Mouse (Mus musculus) heart, adult 2 months (tissue): ENCODE data around the gene Smdt1. TPM values are rescaled to one million over a fixed set of nuclear protein-coding genes. Genes with fewer than 3 reads are reported as not detected.
"Not testable (repeated sequence)": the region's sequence is repeated elsewhere in the genome, so short reads cannot be mapped to it uniquely, and the experiment has no call there.

ENCODE experiments used
- DNase-seq, 2 experiments: peaks; one replicate each; pipeline ENCODE4 v3.0.0; 2021
- H3K27ac ChIP-seq: fragments of 200-600 bp; 2 replicates; pipeline ENCODE4 v1.8.1; 2022
- H3K27me3 ChIP-seq: fragments of 200-500 bp; 2 replicates; pipeline ENCODE4 v1.6.1; 2012; ENCODE audit warnings: mild to moderate bottlenecking, low read length, inconsistent platforms, mixed read lengths; ENCODE audit not compliant: control insufficient read depth, insufficient read depth
- H3K36me3 ChIP-seq: fragments of 200-500 bp; 2 replicates; pipeline ENCODE4 v1.6.1; 2012; ENCODE audit warnings: low read length, inconsistent platforms; ENCODE audit not compliant: control insufficient read depth, insufficient read depth
- H3K4me1 ChIP-seq: fragments of 200-500 bp; 2 replicates; pipeline ENCODE4 v1.6.1; 2011; ENCODE audit warnings: low read length; ENCODE audit not compliant: control insufficient read depth, insufficient read depth
- H3K4me3 ChIP-seq: fragments of 200-600 bp; 2 replicates; pipeline ENCODE4 v1.8.1; 2022
- H3K79me2 ChIP-seq: fragments of 200-500 bp; replicated peaks from 2 replicates; pipeline ENCODE4 v1.6.1; 2012; ENCODE audit warnings: mild to moderate bottlenecking, inconsistent platforms, low read length, moderate library complexity, mixed read lengths; ENCODE audit not compliant: control insufficient read depth, insufficient read depth
- H3K9ac ChIP-seq: fragments of 200-500 bp; 2 replicates; pipeline ENCODE4 v1.6.1; 2012; ENCODE audit warnings: low read depth, mild to moderate bottlenecking, control low read depth, inconsistent platforms, low read length, mixed read lengths
- CTCF ChIP-seq: fragments of 200-600 bp; IDR thresholded peaks from 2 replicates; pipeline ENCODE4 v1.8.1; 2022; ENCODE audit warnings: antibody characterized with exemption, mild to moderate bottlenecking, moderate library complexity
- EP300 ChIP-seq: fragments of 200-500 bp; IDR thresholded peaks from 2 replicates; pipeline ENCODE4 v1.6.1; 2011; ENCODE audit warnings: low read depth, low read length, control low read depth; ENCODE audit not compliant: insufficient read depth
- POLR2A ChIP-seq: fragments of 200-500 bp; IDR thresholded peaks from 2 replicates; pipeline ENCODE4 v1.6.1; 2011; ENCODE audit warnings: mild to moderate bottlenecking, low read depth, low read length, control low read depth; ENCODE audit not compliant: insufficient read depth
- WGBS: fragments of 180-500 bp; shearing (Covaris S2); methylation state at CpG from one replicate; pipeline ENCODE4 v1.1.7; 2018; 5-methylcytosine and 5-hydroxymethylcytosine counted together
- intact Hi-C: fragments of 180-260 bp; cut with DNase I; formaldehyde crosslinking; loops from one replicate; pipeline ENCODE4 v1.15.1; 2025
- microRNA-seq, 2 experiments: library from miRNA; unstranded; fragments of <30 nt; microRNA quantifications; one replicate each; pipeline ENCODE4 v1.2.0; 2021
- polyA plus RNA-seq: library from polyadenylated mRNA; depleted of rRNA; stranded (reverse); fragments of >200 nt; gene quantifications from 2 replicates; pipeline ENCODE4 v1.2.3, GENCODE M21; 2012; rRNA removed
- total RNA-seq, 2 experiments: library from RNA; stranded (reverse); gene quantifications; 2 replicates each; pipeline ENCODE4 v1.2.3; 2021

The Smdt1 gene
- total and polyA plus RNA-seq, 3 experiments: 183 to 248 (median 202) TPM

- DNase-seq: no peak
- TF ChIP-seq CTCF (peak; percentile 26; the same call in 1 of the 2 replicates), POLR2A (no peak), EP300 (no peak)
- no peaks in the 10 kb centered on the region for H3K27me3 ChIP-seq
- peak overlapping the region; percentile 26 for H3K9ac ChIP-seq
- H3K36me3 ChIP-seq: no peaks in the 10 kb centered on the region; the same call in none of the 2 replicates
- 20% methylated on average over 7 of the region's 7 CpGs for WGBS
- peak overlapping the region; percentile 86 for H3K27ac ChIP-seq
- H3K4me1 ChIP-seq: peaks cover 19% of the 10 kb centered on the region
- no peaks in the 10 kb centered on the region for H3K79me2 ChIP-seq
- intact Hi-C loops: loop anchor here (1.0 kb wide), 1 partner anchor 37 kb away; no protein-coding TSS in a partner anchor
- H3K4me3 ChIP-seq: peak overlapping the region; percentile 46
These were observed 41.9 kb downstream of the Smdt1 start for GRCm38 (mm10) chr15:82380714-82381062.

- H3K27me3 ChIP-seq: no peaks in the 10 kb centered on the region
- no peak for TF ChIP-seq EP300
- no peak for TF ChIP-seq POLR2A
- no peak for TF ChIP-seq CTCF
- H3K4me3 ChIP-seq: no peak overlapping the region
- no peak for DNase-seq
- WGBS: 91% methylated on average over 2 of the region's 2 CpGs
- H3K9ac ChIP-seq: no peak overlapping the region
- no peak overlapping the region for H3K27ac ChIP-seq
- intact Hi-C loops: no loop called here
- H3K4me1 ChIP-seq: peaks cover 10% of the 10 kb centered on the region
- H3K79me2 ChIP-seq: no peaks in the 10 kb centered on the region
- no peaks in the 10 kb centered on the region for H3K36me3 ChIP-seq
These were observed 43.7 kb downstream of the Smdt1 start for GRCm38 (mm10) chr15:82382441-82382840.

- Histone ChIP-seq H3K79me2 (no peaks in the 10 kb centered on the region), H3K27ac (no peak overlapping the region), H3K9ac (no peak overlapping the region), H3K36me3 (no peaks in the 10 kb centered on the region), H3K27me3 (no peaks in the 10 kb centered on the region), H3K4me1 (peaks cover 3% of the 10 kb centered on the region; the same call in 1 of the 2 replicates), H3K4me3 (no peak overlapping the region)
- TF ChIP-seq EP300: no peak
- intact Hi-C loops: loop anchor here (5.0 kb wide), 1 partner anchor 408 kb away; no protein-coding TSS in a partner anchor
- DNase-seq: no peak
- WGBS: 98% methylated on average over 2 of the region's 2 CpGs
These were observed 47.0 kb downstream of the Smdt1 start for GRCm38 (mm10) chr15:82385729-82386128.

GRCm38 (mm10) chr15:82389916-82390315 is 51.2 kb downstream of the Smdt1 start:
- not testable (repeated sequence) for H3K27ac ChIP-seq, H3K9ac ChIP-seq, H3K4me1 ChIP-seq, H3K4me3 ChIP-seq, H3K79me2 ChIP-seq, H3K27me3 ChIP-seq, H3K36me3 ChIP-seq, DNase-seq
- intact Hi-C loops: loop anchor here (5.0 kb wide), 1 partner anchor 413 kb away; no protein-coding TSS in a partner anchor
- WGBS: 92% methylated on average over 10 of the region's 10 CpGs

GRCm38 (mm10) chr15:82393922-82394321 is 55.2 kb downstream of the Smdt1 start, which contains the start of gene Cyp2d11:
Cyp2d11 (minus strand) TSS chr15:82394022.
- H3K79me2 ChIP-seq, H3K9ac ChIP-seq, H3K27ac ChIP-seq, intact Hi-C loops, H3K4me1 ChIP-seq, DNase-seq, H3K27me3 ChIP-seq, H3K4me3 ChIP-seq, H3K36me3 ChIP-seq: not testable (repeated sequence)
- whole genome bisulfite sequencing: 87% methylated on average over 2 of the region's 2 CpGs

- H3K9ac ChIP-seq, H3K4me3 ChIP-seq, H3K4me1 ChIP-seq, H3K27me3 ChIP-seq, intact Hi-C loops, H3K79me2 ChIP-seq, DNase-seq, H3K27ac ChIP-seq, H3K36me3 ChIP-seq: not testable (repeated sequence)
- 83% methylated on average over 3 of the region's 3 CpGs for WGBS
These were observed 57.2 kb downstream of the Smdt1 start for GRCm38 (mm10) chr15:82395955-82396354.

Small RNAs within 50 kb of the gene (microRNA-seq; reads per million reads assigned to microRNA genes)
- gene Mir7684: 0 reads per million in 2 experiments

Other genes starting within 250 kb of the Smdt1 start
- gene Ccdc134, start 211.0 kb upstream of the Smdt1 start, total RNA-seq: 1 to 10 TPM; 3.9 to 4.0 TPM
- gene Ccdc134, start 211.0 kb upstream of the Smdt1 start, polyA plus RNA-seq: 4.8 and 6.6 TPM in 2 replicates
- gene Srebf2, start 191.8 kb upstream of the Smdt1 start, total RNA-seq: 10 to 100 TPM; 22.4 to 24.2 TPM
- gene Srebf2, start 191.8 kb upstream of the Smdt1 start, polyA plus RNA-seq: 33.3 and 45.3 TPM in 2 replicates
- under 1 TPM; 0.13 to 0.23 TPM for gene Shisa8, start 126.1 kb upstream of the Smdt1 start, total RNA-seq
- 0.15 and 0.21 TPM in 2 replicates for gene Shisa8, start 126.1 kb upstream of the Smdt1 start, polyA plus RNA-seq
- gene Tnfrsf13c, start 114.6 kb upstream of the Smdt1 start, total RNA-seq: under 1 TPM; 0.16 to 0.18 TPM
- 0.44 and 0.86 TPM in 2 replicates for gene Tnfrsf13c, start 114.6 kb upstream of the Smdt1 start, polyA plus RNA-seq
- under 1 TPM; 0.39 to 0.42 TPM for gene Cenpm, start 94.2 kb upstream of the Smdt1 start, total RNA-seq
- 0.76 and 1.7 TPM in 2 replicates for gene Cenpm, start 94.2 kb upstream of the Smdt1 start, polyA plus RNA-seq
- gene 1500009C09Rik, start 86.6 kb upstream of the Smdt1 start, total RNA-seq: not detected
- 0.08 TPM in 1 of 2 replicates, not detected in the other for gene 1500009C09Rik, start 86.6 kb upstream of the Smdt1 start, polyA plus RNA-seq
- gene Sept3, start 64.1 kb upstream of the Smdt1 start, total RNA-seq: under 1 TPM; 0.39 to 0.44 TPM
- gene Sept3, start 64.1 kb upstream of the Smdt1 start, polyA plus RNA-seq: 0.43 and 0.85 TPM in 2 replicates
- gene Wbp2nl, start 40.0 kb upstream of the Smdt1 start, total RNA-seq: not detected
- gene Wbp2nl, start 40.0 kb upstream of the Smdt1 start, polyA plus RNA-seq: not detected in 2 replicates
- 10 to 100 TPM; 22.6 to 27.0 TPM for gene Naga, start within 50 bp of the Smdt1 start, total RNA-seq
- gene Naga, start within 50 bp of the Smdt1 start, polyA plus RNA-seq: 48.3 and 54.3 TPM in 2 replicates
- 1 to 10 TPM in 1 of 2 experiments, under 1 TPM in 1; 0.70 to 1.2 TPM for gene Pheta2, start within 50 bp of the Smdt1 start, total RNA-seq
- gene Pheta2, start within 50 bp of the Smdt1 start, polyA plus RNA-seq: 0.76 and 1.3 TPM in 2 replicates
- gene Ndufa6, start 15.4 kb downstream of the Smdt1 start, total RNA-seq: 100 to 1,000 TPM; 659 to 775 TPM
- 609 and 726 TPM in 2 replicates for gene Ndufa6, start 15.4 kb downstream of the Smdt1 start, polyA plus RNA-seq
- gene Cyp2d22, start 41.3 kb downstream of the Smdt1 start, total RNA-seq: 10 to 100 TPM; 25.5 to 27.0 TPM
- gene Cyp2d22, start 41.3 kb downstream of the Smdt1 start, polyA plus RNA-seq: 44.0 and 48.4 TPM in 2 replicates
- gene Cyp2d11, start 55.1 kb downstream of the Smdt1 start, total RNA-seq: under 1 TPM in 1 of 2 experiments, not detected in 1; 0.18 TPM
- not detected in 2 replicates for gene Cyp2d11, start 55.1 kb downstream of the Smdt1 start, polyA plus RNA-seq
- under 1 TPM; 0.26 to 0.34 TPM for gene Cyp2d10, start 68.2 kb downstream of the Smdt1 start, total RNA-seq
- 0.08 and 0.38 TPM in 2 replicates for gene Cyp2d10, start 68.2 kb downstream of the Smdt1 start, polyA plus RNA-seq
- not detected for gene Cyp2d9, start 94.5 kb downstream of the Smdt1 start, total RNA-seq
- 0.16 TPM in 1 of 2 replicates, not detected in the other for gene Cyp2d9, start 94.5 kb downstream of the Smdt1 start, polyA plus RNA-seq
- not detected for gene Cyp2d12, start 216.1 kb downstream of the Smdt1 start, total RNA-seq
- not detected in 2 replicates for gene Cyp2d12, start 216.1 kb downstream of the Smdt1 start, polyA plus RNA-seq